Mouse (Mus musculus) embryonic fibroblast, embryonic 13.5 days (primary cell): ENCODE data around the gene Gm45015. TPM values are rescaled to one million over a fixed set of nuclear protein-coding genes. Genes with fewer than 3 reads are reported as not detected.

ENCODE experiments used
- H3K27ac ChIP-seq: 2 replicates; pipeline ENCODE4 v1.5.1; 2012; ENCODE audit warnings: low read length, control low read depth, inconsistent platforms; ENCODE audit not compliant: insufficient read depth
- H3K4me1 ChIP-seq: 2 replicates; pipeline ENCODE4 v1.6.1; 2011; ENCODE audit warnings: low read length; ENCODE audit not compliant: control insufficient read depth, insufficient read depth
- H3K4me3 ChIP-seq: 2 replicates; pipeline ENCODE4 v1.5.1; 2011; ENCODE audit warnings: mild to moderate bottlenecking, control low read depth, low read length; ENCODE audit not compliant: insufficient read depth
- CTCF ChIP-seq: IDR thresholded peaks from 2 replicates; pipeline ENCODE4 v1.5.1; 2011; ENCODE audit warnings: mild to moderate bottlenecking, control low read depth, low read length, moderate library complexity, borderline replicate concordance; ENCODE audit not compliant: insufficient read depth
- POLR2A ChIP-seq: IDR thresholded peaks from 2 replicates; pipeline ENCODE4 v1.6.1; 2011; ENCODE audit warnings: low read depth, mild to moderate bottlenecking, control low read depth, low read length, moderate library complexity
- polyA plus RNA-seq: library from polyadenylated mRNA; stranded (reverse); fragments of >200 nt; gene quantifications from 2 replicates; pipeline ENCODE4 v1.2.4, GENCODE M21; 2011; ENCODE audit warnings: low read depth; ENCODE audit not compliant: missing spikeins, insufficient read length

The Gm45015 gene
- not detected in 2 replicates for polyA plus RNA-seq

DNA sequence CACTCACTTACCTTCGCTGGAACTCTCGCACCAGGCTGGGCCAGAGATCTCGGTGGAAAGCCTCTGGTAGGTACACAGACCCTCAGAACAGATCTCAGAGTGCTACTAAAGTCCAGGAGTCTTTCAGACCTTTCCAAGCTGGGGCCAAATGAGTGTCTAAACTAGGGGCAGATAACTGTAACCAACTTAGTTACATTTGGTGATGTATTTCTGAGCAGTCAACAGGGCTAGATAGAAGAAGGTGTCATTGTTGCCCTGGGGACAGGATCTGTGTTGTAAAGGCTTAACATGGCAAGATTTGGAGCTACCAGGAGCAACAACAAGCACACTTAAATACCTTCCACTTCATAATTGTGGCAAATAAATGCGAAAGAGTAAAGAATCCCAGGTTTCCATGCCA, at the start of gene Gm45015:
Gene Gm45015, minus strand, starts transcription at position 101 of the 400 bp plus-strand sequence.
- TF ChIP-seq CTCF = no peak
- no peak for TF ChIP-seq POLR2A
- no peaks in the 10 kb centered on the region for H3K4me1 ChIP-seq
- no peak within 1 kb of the TSS for H3K27ac ChIP-seq
- no peak within 1 kb of the TSS for H3K4me3 ChIP-seq

DNA sequence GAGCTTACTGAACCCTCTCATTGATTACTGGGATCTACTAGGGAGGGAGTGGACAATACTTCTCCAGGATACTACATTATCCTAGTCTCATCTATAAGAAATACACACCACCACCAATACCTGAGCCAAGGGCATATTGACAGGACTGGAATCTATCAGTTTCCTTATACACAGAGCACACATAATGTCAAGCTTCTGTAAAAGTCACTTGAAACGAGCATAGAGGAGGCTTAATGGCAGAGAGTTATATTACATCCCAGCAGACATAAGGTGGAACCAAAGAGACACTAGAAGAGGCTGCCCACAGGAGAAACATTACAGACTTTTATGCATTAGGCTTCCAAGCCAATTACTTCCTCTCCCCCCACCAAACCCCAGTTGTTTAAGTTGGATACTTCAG, 48.3 kb upstream of the Gm45015 start:
- TF ChIP-seq POLR2A = no peak
- TF ChIP-seq CTCF = no peak
- Histone ChIP-seq H3K4me3 (no peak overlapping the region), H3K4me1 (no peaks in the 10 kb centered on the region), H3K27ac (no peak overlapping the region)

DNA sequence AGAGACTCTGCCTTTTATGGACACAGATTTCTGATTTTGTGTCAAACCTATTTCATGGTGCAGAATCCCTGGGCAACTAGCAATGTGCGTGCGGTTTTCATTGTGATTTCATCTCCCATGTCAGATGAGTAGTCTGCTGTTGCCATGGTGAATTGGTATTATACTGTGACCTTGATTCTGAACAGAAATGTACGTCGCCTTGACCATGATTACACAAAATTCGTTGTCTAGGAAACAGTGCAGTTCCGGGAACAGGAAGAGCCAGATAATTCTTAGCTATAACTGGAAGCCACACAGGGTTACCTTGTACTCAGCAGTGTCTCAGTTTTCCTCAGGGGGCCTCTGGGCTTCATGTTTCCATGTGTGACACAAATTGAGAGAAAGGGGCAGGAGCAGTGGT, 47.8 kb upstream of the Gm45015 start:
- Histone ChIP-seq H3K4me1 (no peaks in the 10 kb centered on the region), H3K4me3 (no peak overlapping the region), H3K27ac (no peak overlapping the region)
- TF ChIP-seq POLR2A = no peak
- TF ChIP-seq CTCF = no peak

DNA sequence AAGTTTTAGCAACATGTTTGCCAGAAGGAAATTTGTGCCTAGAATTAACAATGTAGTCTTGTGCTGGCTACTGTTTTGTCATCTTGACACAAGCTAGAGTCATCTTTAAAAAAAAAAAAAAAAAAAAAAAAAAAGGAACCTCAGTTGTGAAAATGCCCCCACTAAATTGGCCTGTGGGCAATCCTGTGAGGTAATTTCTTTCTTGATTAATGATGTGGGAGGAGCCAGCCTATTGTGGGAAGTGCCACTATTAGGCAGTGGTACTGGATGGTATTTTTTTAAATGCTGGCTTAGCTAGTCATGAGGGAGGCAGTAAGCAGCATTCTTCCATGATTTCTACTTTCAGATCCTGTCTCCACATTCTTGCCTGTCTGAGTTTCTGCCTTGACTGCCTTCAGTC, 26.7 kb upstream of the Gm45015 start:
- no peak overlapping the region for H3K4me3 ChIP-seq
- no peaks in the 10 kb centered on the region for H3K4me1 ChIP-seq
- no peak for TF ChIP-seq CTCF
- no peak for TF ChIP-seq POLR2A
- H3K27ac ChIP-seq = no peak overlapping the region

DNA sequence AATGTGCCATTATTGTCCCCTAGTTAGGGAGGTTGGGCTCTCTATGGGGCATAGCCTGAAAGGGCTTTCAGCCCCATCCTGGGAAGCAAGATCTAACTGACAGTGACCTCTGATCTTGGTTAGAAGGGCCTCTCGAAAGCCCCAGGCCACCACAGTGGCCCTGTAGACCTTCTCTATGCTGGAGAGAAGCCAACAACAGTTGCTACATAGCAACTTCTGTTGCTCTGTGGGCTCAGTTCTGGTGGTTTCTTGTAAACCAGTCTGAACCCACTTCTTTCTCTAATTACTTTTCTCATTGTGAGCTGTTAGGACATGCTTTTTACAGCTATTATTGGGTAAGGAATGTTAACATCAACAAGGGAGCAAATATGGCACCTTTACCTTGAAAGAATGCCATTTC, 20.1 kb upstream of the Gm45015 start:
- Histone ChIP-seq H3K4me1 (no peaks in the 10 kb centered on the region), H3K4me3 (no peak overlapping the region)
- TF ChIP-seq CTCF = no peak
- TF ChIP-seq POLR2A = no peak

DNA sequence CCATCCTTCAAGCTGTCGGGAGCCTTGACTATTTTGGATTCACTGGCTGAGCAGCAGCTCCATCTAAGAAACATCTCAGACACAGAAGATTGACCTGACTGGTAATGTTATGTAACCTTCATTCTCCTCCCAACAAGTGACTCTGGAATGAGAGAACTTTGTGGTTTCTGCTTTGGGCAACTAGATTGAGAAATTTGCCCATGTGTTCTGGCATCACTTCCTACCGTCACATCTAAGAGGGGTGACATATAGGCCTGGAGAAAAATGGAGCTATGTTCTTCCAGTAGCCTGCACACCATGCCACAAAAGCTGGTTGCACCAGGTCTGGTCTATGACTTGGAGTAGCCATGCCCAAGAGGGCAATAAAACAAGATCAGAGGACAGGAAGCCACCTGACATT, 19.5 kb upstream of the Gm45015 start:
- no peak overlapping the region for H3K27ac ChIP-seq
- H3K4me3 ChIP-seq = no peak overlapping the region
- TF ChIP-seq CTCF (no peak), POLR2A (no peak)
- no peaks in the 10 kb centered on the region for H3K4me1 ChIP-seq

More for the DNA sequence above, 20.1 kb upstream of the Gm45015 start:
- H3K27ac ChIP-seq = no peak overlapping the region

DNA sequence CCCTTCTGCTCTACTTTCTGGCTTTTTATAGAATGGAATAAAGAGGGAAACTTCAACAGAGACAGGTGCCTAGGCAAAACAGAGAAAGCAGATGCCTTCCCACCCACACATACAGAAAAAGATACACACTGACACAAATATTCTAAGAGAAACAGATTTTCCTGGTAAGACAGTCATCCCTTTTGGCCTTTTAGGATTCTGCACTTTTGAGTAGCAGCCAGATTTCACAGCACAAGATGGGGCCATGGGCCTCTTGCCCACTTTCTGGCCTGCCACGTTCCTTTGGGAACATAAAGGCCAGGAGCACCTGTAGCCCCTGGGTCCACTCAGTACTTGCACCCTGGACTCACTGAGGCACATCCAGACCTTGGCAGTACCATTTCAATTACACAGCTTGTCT, 7.7 kb upstream of the Gm45015 start:
- no peaks in the 10 kb centered on the region for H3K4me1 ChIP-seq
- no peak overlapping the region for H3K4me3 ChIP-seq
- H3K27ac ChIP-seq = no peak overlapping the region
- TF ChIP-seq POLR2A = no peak
- no peak for TF ChIP-seq CTCF

DNA sequence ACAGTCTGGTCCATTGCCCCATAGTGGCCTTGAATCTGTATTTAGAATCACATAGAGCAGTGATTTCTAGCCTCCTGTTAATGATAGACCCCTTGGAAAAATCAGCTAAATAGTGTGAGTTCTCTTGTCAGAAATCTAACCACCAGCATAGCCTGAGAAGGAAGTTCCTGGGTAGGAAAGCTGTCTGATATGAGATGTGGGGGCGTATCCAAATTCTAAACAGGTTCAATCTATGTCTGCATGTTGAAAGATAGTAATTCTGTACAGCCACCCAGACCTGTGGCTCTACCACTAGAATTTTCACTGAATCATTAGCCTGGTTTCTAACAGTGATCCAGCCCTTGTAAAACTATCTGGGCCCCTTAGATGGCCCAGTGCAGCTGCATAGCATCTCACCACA, 7.2 kb upstream of the Gm45015 start:
- H3K4me3 ChIP-seq = peak overlapping the region; percentile 77; the same call in 1 of the 2 replicates
- no peak overlapping the region for H3K27ac ChIP-seq
- no peak for TF ChIP-seq CTCF
- no peaks in the 10 kb centered on the region for H3K4me1 ChIP-seq

DNA sequence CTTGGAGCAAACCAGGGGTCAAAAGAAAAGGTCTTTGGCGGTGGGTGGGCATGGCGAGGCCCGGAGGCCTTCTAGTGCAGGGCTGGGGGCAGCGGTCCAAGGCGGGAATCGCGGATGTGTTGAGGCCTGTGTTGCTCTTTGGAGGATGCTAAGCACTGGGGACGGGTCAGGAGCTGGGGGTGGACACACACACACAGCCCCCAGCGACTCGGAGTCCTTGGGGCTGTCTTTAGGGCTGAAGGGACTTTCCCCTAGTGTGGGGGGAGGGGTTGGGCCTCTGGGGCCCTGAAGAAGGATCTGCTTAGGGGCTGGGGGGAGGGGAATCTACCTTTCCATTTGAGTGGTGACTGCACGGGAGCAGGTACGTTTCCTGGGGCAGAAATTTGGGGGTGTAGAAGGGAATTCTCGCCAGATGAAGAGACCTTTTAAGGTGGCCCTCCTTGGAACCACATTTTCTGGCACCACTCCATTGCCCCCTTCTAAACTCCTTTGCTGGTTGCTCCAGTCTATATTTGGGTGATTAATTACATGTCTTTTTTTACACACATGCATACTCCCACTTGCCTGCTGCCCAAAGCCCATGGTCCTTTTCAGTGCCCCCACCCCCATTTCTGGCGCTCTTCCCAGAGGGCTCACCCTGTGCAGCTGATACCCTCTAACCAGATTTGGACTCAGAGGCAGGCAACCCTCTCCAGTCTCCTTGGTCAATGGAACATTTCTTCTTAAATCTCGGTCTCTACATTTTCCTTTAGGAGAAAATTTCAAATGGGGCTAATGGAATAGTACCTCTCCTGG, 6.5 kb upstream of the Gm45015 start:
- no peaks in the 10 kb centered on the region for H3K4me1 ChIP-seq
- no peak for TF ChIP-seq CTCF
- no peak for TF ChIP-seq POLR2A
- 0 out of 2 replicates have a peak overlapping the region, but pooled peaks have one; percentile 4 for H3K27ac ChIP-seq
- H3K4me3 ChIP-seq = peak overlapping the region; percentile 77

DNA sequence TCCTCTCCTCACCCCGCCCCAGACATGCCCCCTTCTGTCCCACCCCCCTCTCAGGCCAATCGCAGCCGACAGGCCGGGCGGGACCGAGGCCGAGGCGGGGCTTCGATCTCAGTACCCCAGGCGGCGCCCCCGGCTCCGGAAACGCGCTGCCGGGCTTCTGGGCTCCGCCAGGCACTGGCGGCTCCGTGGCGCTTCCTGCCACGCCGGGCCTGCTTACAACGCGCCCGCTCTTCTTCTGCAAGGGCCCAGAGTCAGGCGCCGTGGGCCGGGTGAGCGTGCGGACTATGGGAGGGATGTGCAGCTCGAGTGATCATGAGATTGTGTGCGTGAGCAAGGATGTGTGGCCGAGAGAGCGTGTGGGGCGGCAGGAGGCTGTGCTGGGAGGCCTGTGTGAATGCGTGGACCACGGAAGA, 5.8 kb upstream of the Gm45015 start, which contains the start of gene Zfp275:
Gene Zfp275, plus strand, starts transcription at position 139 of the 413 bp plus-strand sequence.
- Histone ChIP-seq H3K4me1 (no peaks in the 10 kb centered on the region), H3K27ac (0 out of 2 replicates have a peak within 1 kb of the TSS, but pooled peaks have one; percentile 4), H3K4me3 (peak within 1 kb of the TSS; percentile 77)
- peak; percentile 80 for TF ChIP-seq POLR2A
- no peak for TF ChIP-seq CTCF

DNA sequence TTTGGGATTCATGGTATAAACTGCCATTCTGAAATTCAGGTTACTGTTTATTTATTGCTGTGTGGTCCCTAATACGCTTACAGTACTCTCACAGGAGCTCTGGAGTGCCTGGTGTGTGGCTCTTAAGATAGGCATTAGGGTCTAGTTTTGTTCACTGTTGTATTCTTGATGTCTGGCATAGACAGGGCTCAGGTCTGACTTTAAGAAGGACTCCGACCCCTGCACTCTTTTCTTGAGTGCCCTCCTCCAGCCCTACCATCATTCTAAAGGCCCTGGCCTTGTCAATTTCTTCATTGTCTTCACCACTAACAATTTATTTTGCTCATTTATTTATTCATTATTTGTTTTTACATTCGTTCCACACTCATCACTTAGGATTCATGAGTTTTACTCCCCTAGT, 5.4 kb upstream of the Gm45015 start:
- no peak overlapping the region; the same call in 1 of the 2 replicates for H3K4me3 ChIP-seq
- TF ChIP-seq POLR2A (no peak), CTCF (no peak)
- no peaks in the 10 kb centered on the region for H3K4me1 ChIP-seq
- no peak overlapping the region for H3K27ac ChIP-seq
